Mouse (Mus musculus) brain, embryonic 14.5 days (tissue): ENCODE measurements at regions not wholly inside any gene's neighbourhood (a gene's known extent, or its start where the extent isn't known, plus 50 kb on each side); places are given as distances from the start of the nearest gene placed in this dataset.
A peak's percentile ranks its signal among the peaks of the same experiment; 100 is the strongest.

ENCODE experiments used
- DNase-seq: peaks from one replicate; pipeline ENCODE4 v3.0.0-alpha.2; 2011; ENCODE audit warnings: low read depth
- CTCF ChIP-seq: fragments of 200-500 bp; IDR thresholded peaks from 2 replicates; pipeline ENCODE4 v1.5.1; 2012; ENCODE audit warnings: inconsistent platforms, mild to moderate bottlenecking, moderate library complexity, borderline replicate concordance; ENCODE audit not compliant: insufficient read depth, insufficient read length; ENCODE audit errors: extremely low read depth
- POLR2A ChIP-seq: fragments of 200-500 bp; IDR thresholded peaks from 2 replicates; pipeline ENCODE4 v1.6.1; 2012; ENCODE audit warnings: mild to moderate bottlenecking, inconsistent platforms, borderline replicate concordance; ENCODE audit not compliant: poor library complexity, insufficient read depth, insufficient read length, severe bottlenecking; ENCODE audit errors: extremely low read depth

DNA sequence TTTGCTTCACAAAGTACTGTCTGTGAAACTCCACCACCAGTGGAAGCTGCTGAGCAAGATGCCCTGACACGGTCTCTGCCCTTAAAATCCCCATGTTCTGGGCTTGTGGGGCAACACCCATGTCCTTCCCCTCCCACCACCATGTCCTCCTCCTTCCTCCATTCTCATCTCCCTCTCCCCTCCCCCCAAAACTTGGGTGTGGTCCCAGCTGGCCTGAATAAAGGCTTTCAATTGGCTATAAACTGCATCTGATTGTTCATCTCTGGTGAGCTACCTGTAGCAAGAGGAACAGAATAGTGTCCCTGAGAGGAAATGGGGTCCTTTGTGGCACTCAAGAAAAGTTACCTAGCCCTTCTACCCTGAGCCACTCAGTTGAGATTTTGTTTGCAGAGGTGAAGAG lies 91.8 kb downstream of the Slc16a9 start:
- DNase-seq = no peak
- TF ChIP-seq CTCF (no peak), POLR2A (no peak)

DNA sequence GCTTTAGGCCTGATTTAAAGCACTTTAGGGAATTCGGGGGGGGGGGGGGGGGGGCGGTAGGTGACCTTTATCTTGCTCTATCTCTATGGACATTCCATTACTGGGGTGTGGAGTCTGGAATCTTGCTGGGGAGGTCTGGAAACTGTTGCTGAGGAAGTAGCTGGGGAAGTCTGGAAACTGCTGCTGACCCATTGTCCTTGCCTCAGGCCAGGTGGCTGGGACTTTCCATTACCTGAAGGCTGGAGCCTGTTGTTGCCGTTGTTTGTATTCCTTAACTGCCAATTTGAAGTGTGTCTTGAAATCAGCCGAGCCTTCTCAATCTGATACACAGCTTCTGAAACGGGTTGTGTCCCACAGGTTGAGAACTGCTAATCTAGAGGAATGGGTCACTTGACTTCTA lies 80.9 kb upstream of the Fam13c start:
- TF ChIP-seq CTCF (no peak), POLR2A (no peak)
- DNase-seq = no peak

DNA sequence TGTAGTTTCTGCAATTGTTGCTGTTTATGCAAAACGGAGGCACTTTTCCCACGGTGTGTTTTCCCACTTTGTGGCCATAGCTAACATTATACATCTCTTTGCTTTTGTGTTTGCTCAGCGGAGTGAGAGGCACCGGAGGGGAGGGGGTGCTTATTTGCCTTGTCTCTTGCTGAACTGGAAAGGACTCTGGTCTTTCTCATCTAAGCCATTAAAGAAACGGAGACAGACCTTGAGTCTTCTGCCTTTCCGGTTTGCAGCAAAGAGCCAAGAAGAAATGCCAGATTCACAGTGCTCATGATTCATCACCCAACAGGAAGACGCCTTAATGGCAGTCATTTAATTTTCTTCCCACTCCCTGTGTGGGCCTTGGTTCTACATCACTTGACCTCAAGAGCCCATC lies 80.4 kb upstream of the Fam13c start:
- no peak for DNase-seq
- TF ChIP-seq POLR2A = no peak
- TF ChIP-seq CTCF = no peak

DNA sequence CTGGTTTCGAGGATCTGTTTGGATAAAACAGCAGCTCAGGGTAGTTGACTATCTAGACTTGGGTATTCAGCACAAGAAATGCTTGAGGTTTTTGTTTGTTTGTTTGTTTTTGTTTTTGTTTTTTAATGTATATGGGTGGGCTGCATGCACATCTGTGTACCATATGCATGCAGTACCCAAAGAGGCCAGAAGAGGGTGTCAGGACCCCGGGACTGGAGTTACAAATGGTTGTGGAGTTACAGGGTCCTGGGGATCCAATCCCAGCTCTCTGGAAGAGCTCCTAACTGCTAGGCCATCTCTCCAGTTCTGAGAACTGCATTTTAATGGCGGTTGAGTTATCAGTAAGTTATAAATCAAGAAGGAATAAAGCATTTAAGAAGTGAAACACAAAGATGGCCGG lies 77.2 kb upstream of the Fam13c start:
- peak; percentile 24 for DNase-seq

DNA sequence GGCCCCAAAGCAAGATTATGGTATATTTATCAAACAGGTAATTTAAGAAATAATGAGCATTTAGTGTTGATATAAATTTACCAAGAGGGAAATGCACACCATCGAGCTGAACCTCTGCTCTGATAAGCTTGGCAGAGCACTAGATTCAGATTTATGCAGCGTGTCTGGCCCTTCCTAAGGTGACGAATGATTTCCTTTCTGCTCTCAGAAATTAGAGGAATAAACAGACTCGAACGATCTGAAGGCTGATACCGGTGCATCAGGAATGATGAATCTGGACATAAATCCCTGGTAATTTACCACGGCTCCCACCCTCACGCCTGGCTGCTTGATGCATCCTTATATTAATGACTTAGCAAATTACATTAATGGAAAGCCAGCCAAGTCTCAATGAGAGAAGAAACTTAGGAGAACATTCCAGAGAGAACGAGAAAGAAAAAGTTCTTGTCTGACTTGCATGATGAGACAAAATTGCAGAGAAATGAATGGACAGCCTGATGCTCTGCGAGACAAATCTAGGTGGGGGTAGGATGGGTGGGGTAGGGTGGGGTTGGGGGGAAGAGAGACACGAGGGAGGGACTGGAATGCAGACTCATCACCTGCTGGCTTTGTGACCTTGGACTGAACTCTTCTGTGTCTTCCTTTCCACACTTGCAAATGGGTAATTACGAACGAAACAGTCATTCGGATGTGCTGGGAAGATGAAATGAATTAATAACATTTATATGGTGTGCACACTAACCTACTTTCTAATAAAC lies 75.9 kb upstream of the Fam13c start:
- no peak for DNase-seq
- TF ChIP-seq CTCF (no peak), POLR2A (no peak)

More for the DNA sequence above, 77.2 kb upstream of the Fam13c start:
- TF ChIP-seq CTCF (peak; percentile 62; the same call in 1 of the 2 replicates), POLR2A (no peak)

DNA sequence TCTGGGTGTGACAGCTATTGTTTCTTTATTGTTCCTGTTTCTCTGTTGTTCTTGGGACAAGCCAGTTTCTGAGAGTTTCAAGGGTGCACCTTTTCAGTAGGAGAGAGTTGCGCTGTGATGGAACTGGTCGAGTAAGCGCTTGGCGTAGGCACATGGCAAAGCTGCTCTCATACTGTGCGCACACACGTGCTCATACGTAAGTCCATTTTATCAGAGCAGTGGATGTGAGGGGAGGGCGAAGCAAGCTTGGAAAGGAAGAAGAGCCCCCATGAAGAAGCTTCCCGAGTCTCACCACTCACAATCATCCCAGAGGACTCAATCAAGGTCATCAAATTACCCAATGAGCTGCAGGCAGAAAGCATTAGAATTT lies 75.3 kb upstream of the Fam13c start:
- no peak for TF ChIP-seq CTCF
- no peak for TF ChIP-seq POLR2A
- DNase-seq = no peak

DNA sequence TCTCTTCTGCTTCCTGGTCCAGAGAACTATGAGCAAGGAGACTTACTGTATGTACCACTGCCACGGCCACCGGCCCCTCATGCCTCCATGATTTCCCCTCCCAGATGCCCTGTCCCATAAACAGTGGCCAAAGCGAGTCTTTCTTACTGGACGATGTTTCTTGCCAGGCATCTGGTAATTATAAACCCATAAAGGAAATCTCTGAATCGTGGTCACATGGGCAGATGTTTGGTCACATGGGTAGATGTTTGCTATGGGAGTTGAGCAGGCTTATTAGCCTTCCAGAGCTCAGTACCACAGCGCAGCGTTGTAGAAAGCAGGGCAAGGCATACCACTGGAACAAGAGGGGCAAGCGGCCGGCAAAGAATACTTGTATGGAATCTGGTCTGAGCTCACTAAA lies 74.8 kb upstream of the Fam13c start:
- DNase-seq = no peak
- TF ChIP-seq POLR2A (no peak), CTCF (no peak)

DNA sequence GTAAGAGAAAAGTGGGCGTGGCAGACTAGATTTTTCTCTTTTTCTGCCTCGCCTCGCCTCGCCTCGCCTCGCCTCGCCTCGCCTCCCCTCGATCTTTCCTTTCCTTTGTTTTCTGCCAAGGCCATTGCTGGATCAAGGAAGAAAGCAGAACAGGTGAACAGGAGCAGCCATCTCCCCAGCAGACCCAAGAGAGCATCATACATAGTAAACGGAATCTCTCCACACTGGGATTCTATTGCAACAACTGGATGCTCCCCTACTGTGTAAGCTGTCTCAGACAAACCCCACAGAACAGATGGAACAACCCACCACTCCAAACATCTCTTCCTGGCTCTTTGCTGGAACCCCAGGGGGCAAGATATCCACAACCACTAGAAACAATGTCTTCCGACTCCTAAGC lies 72.4 kb upstream of the Fam13c start:
- no peak for TF ChIP-seq POLR2A
- no peak for TF ChIP-seq CTCF
- DNase-seq = no peak

DNA sequence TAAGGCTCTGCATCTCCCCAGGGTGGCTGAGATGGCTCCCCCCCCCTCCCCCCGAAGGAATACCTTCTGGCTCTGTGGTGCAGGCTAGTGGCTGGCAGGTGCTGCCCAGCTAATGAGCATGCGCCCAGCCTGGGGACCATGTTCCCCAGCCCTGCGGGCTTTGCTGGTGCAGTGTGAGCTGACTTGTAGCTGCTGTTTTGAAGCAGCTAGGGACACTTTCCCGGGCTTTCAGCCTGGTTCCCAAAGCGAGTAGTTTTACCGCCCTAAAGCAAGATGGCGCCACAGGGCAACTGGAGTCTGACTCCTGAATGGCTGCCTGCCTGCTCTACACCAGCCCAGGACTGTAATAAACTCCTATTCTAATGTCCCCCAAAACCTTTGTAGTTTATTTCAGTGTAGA lies 71.6 kb upstream of the Fam13c start:
- DNase-seq = peak; percentile 81
- TF ChIP-seq CTCF = peak; percentile 69
- no peak for TF ChIP-seq POLR2A

DNA sequence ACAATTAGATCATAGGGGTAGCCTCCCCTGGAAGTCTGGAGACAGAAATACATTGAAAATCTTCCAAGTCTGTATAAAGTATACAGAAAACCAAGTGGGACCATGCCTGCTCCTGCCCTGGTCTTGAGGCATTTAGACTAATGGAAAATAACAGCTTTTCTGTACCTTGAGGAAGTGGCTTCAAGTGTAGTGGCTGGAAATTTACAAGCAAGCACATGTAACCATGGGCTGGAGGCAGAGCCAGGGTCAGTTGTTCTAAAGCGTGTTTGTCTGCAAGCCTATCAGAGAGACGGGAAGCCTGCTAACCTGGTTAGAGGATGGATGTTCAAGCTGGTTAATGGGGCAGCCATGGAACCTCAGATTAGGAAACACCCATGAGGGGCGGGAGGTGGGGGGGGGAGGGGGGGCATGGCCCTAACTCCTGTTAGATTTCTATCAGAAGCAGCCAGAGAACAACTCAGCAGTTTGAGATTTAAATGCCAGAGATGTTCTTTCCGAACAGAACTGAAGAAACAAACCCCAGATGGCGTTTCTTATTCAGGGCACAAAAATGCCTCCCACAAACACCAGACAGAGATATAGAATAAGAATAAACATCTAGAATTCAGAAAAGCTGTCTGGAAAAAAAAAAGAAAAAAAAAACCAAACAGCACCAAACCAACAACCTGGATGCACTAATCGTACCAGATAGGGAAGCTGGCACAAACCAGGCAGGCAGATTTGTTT lies 67.7 kb upstream of the Fam13c start:
- TF ChIP-seq POLR2A = no peak
- no peak for TF ChIP-seq CTCF
- DNase-seq = no peak

DNA sequence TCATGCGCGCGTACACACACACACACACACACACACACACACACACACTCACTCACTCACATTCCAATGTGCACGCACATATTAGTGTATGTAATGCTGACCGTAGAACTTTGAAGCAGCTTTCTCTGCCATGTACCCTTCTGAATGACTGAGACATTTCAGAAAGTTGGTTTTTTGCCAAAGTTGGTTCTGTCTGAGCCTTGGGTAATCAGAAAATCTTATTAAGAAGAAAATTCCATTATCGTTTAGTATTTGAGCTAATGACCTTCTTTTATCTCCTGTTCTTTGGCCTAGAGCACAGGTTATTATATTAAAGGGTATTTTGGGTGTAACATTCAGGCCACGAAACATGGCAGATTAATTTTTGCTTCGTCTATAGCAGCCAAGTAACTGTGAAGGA lies 67.1 kb upstream of the Fam13c start:
- DNase-seq = no peak
- no peak for TF ChIP-seq POLR2A

DNA sequence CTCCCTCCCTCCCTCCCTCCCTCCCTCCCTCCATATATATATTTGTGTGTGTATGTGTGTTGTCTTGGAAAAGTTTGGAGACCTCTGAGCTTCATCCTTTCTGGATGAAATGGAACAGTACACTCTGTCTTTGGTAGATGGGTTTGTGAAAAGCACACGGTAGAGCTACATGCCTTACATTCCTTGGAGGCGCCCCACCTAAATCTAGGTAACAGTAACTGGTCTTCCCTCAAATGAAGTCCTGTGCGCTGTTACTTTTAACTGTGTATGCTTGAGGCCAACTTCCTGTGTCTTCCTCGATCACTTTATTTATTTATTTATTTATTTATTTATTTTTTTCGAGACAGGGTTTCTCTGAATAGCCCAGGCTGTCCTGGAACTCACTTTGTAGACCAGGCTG lies 66.4 kb upstream of the Fam13c start:
- TF ChIP-seq CTCF = no peak
- DNase-seq = no peak

DNA sequence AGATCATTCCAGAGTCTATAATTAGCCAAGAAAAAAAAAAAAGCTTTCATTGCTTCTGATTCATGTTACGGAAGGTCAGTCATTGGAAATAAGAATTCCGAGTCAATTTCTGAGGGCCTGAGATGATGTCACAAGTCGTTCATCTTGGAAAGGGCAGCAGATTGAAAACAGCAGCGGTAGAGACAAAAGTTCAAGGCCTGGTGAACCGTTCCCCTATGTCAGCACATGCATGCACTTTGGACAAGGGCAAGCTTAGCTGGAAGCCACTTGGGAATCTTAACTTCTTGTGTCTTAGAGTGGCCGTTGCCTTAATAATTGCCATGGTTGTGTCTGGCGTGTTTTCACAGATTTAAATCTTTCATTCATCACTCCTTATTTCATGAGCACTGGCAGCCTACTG lies 65.6 kb upstream of the Fam13c start:
- no peak for DNase-seq
- TF ChIP-seq POLR2A (no peak), CTCF (no peak)

DNA sequence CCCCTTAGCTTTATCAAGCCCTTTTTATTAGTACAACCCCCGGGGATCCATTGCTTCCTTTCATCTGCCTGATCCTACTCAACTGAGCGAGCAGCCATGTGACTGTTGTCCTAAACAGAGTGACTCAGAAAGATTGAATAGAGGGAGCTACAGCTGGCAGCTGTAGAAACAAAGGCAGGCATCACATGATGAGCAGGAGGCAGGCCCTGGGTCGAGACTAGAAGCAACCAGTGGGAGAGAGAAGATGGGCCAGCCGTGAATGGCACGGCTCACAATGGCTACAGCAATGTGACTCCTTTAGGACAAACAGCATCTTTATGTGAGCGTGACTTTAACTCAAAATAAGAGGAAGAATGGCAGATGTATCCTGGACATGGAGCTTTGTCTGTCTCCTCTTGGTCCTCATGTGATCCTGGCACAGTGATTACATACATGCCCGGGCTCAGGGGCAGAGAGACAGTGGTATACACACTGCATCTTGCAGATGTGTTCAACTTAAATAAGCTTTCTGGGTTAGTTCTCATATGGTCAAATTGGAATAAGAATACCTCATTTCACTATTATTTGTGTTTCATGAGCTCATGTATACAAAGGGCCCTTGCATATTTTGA lies 60.1 kb upstream of the Fam13c start:
- DNase-seq = peak; percentile 78
- TF ChIP-seq CTCF (no peak), POLR2A (no peak)
